Mouse (Mus musculus) brain, embryonic 14.5 days (tissue): ENCODE measurements around the gene Olfr750.

Source experiments
- CTCF ChIP-seq: fragments of 200-500 bp; IDR thresholded peaks from 2 replicates; pipeline ENCODE4 v1.5.1; 2012; ENCODE audit warnings: inconsistent platforms, mild to moderate bottlenecking, moderate library complexity, borderline replicate concordance; ENCODE audit not compliant: insufficient read depth, insufficient read length; ENCODE audit errors: extremely low read depth
- POLR2A ChIP-seq: fragments of 200-500 bp; IDR thresholded peaks from 2 replicates; pipeline ENCODE4 v1.6.1; 2012; ENCODE audit warnings: mild to moderate bottlenecking, inconsistent platforms, borderline replicate concordance; ENCODE audit not compliant: poor library complexity, insufficient read depth, insufficient read length, severe bottlenecking; ENCODE audit errors: extremely low read depth

GRCm38 (mm10) chr14:51079180-51079579 lies 4.9 kb upstream of the Olfr750 start:
- TF ChIP-seq CTCF (no peak), POLR2A (no peak)
